Mouse (Mus musculus) lung, adult 2 months (tissue): ENCODE measurements around the gene Specc1. TPM values are rescaled to one million over a fixed set of nuclear protein-coding genes. Genes with fewer than 3 reads are reported as not detected.
A peak's percentile ranks its signal among the peaks of the same experiment; 100 is the strongest.

ENCODE experiments used
- DNase-seq: peaks from one replicate; pipeline ENCODE4 v3.0.0; 2022
- H3K4me1 ChIP-seq: fragments of 200-500 bp; 2 replicates; pipeline ENCODE4 v1.6.1; 2011; ENCODE audit warnings: low read length; ENCODE audit not compliant: control insufficient read depth, insufficient read depth
- H3K4me3 ChIP-seq: fragments of 200-500 bp; replicated peaks from 2 replicates; pipeline ENCODE3; 2011; ENCODE audit warnings: low read depth, mild to moderate bottlenecking, control low read depth, low read length; ENCODE audit errors: extremely low read depth
- CTCF ChIP-seq: fragments of 200-500 bp; IDR thresholded peaks from 2 replicates; pipeline ENCODE4 v1.5.1; 2011; ENCODE audit warnings: mild to moderate bottlenecking, low read length, control low read depth; ENCODE audit not compliant: insufficient read depth
- POLR2A ChIP-seq: fragments of 200-500 bp; IDR thresholded peaks from 2 replicates; pipeline ENCODE4 v1.6.1; 2011; ENCODE audit warnings: low read depth, mild to moderate bottlenecking, control low read depth, low read length, borderline replicate concordance; ENCODE audit errors: extremely low read depth
- WGBS: fragments of 180-500 bp; shearing (Covaris S2); methylation state at CpG from one replicate; pipeline ENCODE4 v1.1.7; 2018; 5-methylcytosine and 5-hydroxymethylcytosine counted together
- polyA plus RNA-seq: library from polyadenylated mRNA; depleted of rRNA; stranded (reverse); fragments of >200 nt; gene quantifications from 2 replicates; pipeline ENCODE4 v1.2.3, GENCODE M21; 2012

The Specc1 gene
- polyA plus RNA-seq, 1 experiment: 12.2 TPM

- H3K4me3 ChIP-seq: no peak overlapping the region
- TF ChIP-seq POLR2A: no peak
- no peak for TF ChIP-seq CTCF
- no peak for DNase-seq
- no peaks in the 10 kb centered on the region; the same call in 1 of the 2 replicates for H3K4me1 ChIP-seq
- 88% methylated on average over 9 of the region's 9 CpGs for WGBS
Measured at GRCm38 (mm10) chr11:62053928-62054327, 97.4 kb downstream of the Specc1 start.

- DNase-seq: no peak
- no peak overlapping the region for H3K4me3 ChIP-seq
Measured at GRCm38 (mm10) chr11:62064565-62064964, 108.0 kb downstream of the Specc1 start.

GRCm38 (mm10) chr11:62065655-62066054 lies 109.1 kb downstream of the Specc1 start:
- 68% methylated on average over 6 of the region's 6 CpGs for WGBS
- no peak for DNase-seq
- Histone ChIP-seq H3K4me3 (no peak overlapping the region), H3K4me1 (no peaks in the 10 kb centered on the region)
- TF ChIP-seq POLR2A (no peak), CTCF (no peak)

More at GRCm38 (mm10) chr11:62064565-62064964, 108.0 kb downstream of the Specc1 start:
- TF ChIP-seq POLR2A: no peak
- TF ChIP-seq CTCF: no peak
- 44% methylated on average over 1 of the region's 1 CpGs for WGBS
- H3K4me1 ChIP-seq: no peaks in the 10 kb centered on the region

GRCm38 (mm10) chr11:62069554-62069953 lies 113.0 kb downstream of the Specc1 start:
- no peak for DNase-seq
- Histone ChIP-seq H3K4me1 (no peaks in the 10 kb centered on the region), H3K4me3 (no peak overlapping the region)
- no peak for TF ChIP-seq POLR2A
- no peak for TF ChIP-seq CTCF
- WGBS: 60% methylated on average over 2 of the region's 2 CpGs

- Histone ChIP-seq H3K4me3 (no peak overlapping the region), H3K4me1 (no peaks in the 10 kb centered on the region; the same call in 1 of the 2 replicates)
- TF ChIP-seq CTCF (no peak), POLR2A (no peak)
- DNase-seq: no peak
- WGBS: 57% methylated on average over 7 of the region's 7 CpGs
Measured at GRCm38 (mm10) chr11:62070206-62070605, 113.6 kb downstream of the Specc1 start.

- TF ChIP-seq POLR2A: no peak
- TF ChIP-seq CTCF: no peak
- Histone ChIP-seq H3K4me1 (peaks cover 1% of the 10 kb centered on the region; the same call in 1 of the 2 replicates), H3K4me3 (no peak overlapping the region)
- no peak for DNase-seq
- WGBS: 84% methylated on average over 3 of the region's 3 CpGs
Measured at GRCm38 (mm10) chr11:62072406-62072805, 115.8 kb downstream of the Specc1 start.

- WGBS: 74% methylated on average over 7 of the region's 7 CpGs
- DNase-seq: peak; percentile 38
- Histone ChIP-seq H3K4me1 (peaks cover 2% of the 10 kb centered on the region; the same call in 1 of the 2 replicates), H3K4me3 (no peak overlapping the region)
- TF ChIP-seq CTCF: no peak
- no peak for TF ChIP-seq POLR2A
Measured at GRCm38 (mm10) chr11:62073575-62074140, 117.1 kb downstream of the Specc1 start.

GRCm38 (mm10) chr11:62074578-62074977 lies 118.0 kb downstream of the Specc1 start:
- WGBS: 81% methylated on average over 8 of the region's 8 CpGs
- peaks cover 2% of the 10 kb centered on the region; the same call in 1 of the 2 replicates for H3K4me1 ChIP-seq
- no peak for TF ChIP-seq POLR2A
- no peak for TF ChIP-seq CTCF
- no peak for DNase-seq
- H3K4me3 ChIP-seq: no peak overlapping the region

GRCm38 (mm10) chr11:62075071-62075470 lies 118.5 kb downstream of the Specc1 start:
- Histone ChIP-seq H3K4me1 (peaks cover 2% of the 10 kb centered on the region; the same call in 1 of the 2 replicates), H3K4me3 (no peak overlapping the region)
- no peak for TF ChIP-seq POLR2A
- TF ChIP-seq CTCF: no peak
- WGBS: 65% methylated on average over 3 of the region's 3 CpGs
- no peak for DNase-seq

GRCm38 (mm10) chr11:62075551-62075950 lies 119.0 kb downstream of the Specc1 start:
- TF ChIP-seq POLR2A (no peak), CTCF (no peak)
- H3K4me1 ChIP-seq: peaks cover 2% of the 10 kb centered on the region; the same call in 1 of the 2 replicates
- no peak overlapping the region for H3K4me3 ChIP-seq
- no peak for DNase-seq
- 91% methylated on average over 5 of the region's 5 CpGs for WGBS
